Mouse (Mus musculus): ENCODE measurements at regions not wholly inside any gene's neighbourhood (a gene's known extent, or its start where the extent isn't known, plus 50 kb on each side); places are given as distances from the start of the nearest gene placed in this dataset.
A peak's percentile ranks its signal among the peaks of the same experiment; 100 is the strongest.

DNA sequence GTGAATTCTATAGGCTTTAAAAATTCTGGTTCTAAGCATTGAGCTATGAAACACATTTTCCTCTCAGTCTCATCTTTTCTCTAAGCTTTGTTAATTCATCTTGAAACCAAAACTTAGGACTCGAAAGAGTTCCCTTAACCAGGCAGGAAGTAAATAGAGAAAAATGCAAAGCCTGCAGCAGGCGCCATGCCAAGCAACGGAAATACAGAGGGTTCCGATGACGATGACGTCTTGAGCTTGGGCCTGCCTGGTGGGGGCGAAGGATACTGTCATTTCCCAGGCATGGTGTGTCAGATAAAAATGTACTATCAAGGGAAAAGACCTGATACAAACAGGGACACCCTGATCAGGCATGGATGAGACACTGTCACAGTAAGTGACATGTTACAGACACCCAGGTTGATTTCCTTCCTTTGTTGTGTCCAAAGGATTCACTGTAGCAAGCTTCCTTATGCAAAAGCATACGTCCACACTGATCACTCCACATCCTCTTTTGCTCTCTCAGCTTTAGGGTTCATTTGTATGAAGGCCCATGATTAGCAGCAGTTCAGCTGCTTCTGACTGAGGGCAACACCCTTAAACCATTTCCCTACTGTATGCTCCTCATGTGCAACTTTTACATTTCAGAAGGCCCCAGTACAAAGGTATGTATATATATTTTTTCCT, 135.0 kb downstream of the Cemip2 start:
- DNase-seq: peak; percentile 20

DNA sequence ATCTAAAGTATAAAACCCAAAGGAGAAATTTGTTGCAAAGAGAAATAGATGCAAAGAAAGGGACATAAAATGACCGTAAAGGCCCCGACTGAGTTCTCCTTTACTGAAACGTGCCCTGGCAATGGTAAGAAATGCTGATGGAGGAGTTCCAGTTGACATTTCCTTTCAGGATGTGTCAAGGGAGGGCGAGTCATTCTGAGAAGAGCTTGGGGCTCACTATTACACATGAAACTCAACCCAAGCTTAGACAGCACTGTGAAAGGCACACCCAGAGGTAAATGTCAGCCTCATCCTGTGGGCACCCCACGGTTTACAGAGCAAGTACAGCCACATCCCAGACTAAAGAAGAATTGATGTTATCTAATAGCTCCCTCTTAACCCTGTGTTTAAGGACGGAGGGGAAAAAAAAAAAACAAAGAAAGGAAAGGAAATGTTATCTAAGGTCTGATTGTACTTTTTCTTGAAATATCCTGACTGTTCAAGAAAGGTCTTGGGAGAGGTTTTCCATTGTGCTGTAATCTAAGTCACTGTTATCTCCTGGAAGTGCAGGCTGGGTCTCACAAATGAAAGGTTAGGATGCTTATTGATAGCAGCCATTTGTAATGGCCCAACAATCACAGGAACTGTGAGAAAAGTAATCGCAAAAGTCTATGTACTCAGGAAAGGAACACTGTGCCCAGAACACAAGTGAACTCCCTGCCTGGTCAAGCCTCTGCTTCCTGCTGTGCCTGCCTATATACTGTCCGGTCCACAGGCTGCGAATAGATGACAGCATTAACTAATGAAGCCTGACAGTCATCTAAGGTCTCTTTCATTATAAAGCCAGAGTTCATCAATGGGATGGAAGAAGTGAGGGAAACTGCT, 135.8 kb downstream of the Cemip2 start:
- no peak for DNase-seq

GRCm38 (mm10) chr19:21914658-21915057, 136.5 kb downstream of the Cemip2 start:
- DNase-seq: no peak

DNA sequence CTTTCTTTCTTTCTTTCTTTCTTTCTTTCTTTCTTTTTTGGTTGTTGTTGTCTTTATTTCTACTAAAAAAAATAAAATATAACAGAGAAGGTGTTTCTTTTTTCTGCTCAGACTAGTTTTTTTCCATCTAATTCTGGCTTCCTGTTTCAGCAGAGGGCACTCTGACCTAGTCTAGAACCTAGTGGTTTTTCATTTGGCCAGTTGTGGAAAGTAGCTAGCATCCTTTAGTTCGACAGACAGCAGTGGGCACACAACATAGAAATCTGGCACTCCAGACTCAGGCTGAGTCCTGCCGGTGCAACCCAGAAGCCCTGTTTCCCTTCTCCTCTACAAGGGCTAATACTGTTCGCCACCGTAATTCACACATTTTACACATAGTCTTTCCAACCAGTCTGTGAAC, 140.0 kb downstream of the Cemip2 start:
- DNase-seq: no peak

- DNase-seq: no peak
These were observed 140.9 kb downstream of the Cemip2 start for GRCm38 (mm10) chr19:21919074-21919473.

GRCm38 (mm10) chr19:21940114-21940513, 162.0 kb downstream of the Cemip2 start:
- no peak for DNase-seq

GRCm38 (mm10) chr19:21941720-21942119, 163.6 kb downstream of the Cemip2 start:
- DNase-seq: no peak

DNA sequence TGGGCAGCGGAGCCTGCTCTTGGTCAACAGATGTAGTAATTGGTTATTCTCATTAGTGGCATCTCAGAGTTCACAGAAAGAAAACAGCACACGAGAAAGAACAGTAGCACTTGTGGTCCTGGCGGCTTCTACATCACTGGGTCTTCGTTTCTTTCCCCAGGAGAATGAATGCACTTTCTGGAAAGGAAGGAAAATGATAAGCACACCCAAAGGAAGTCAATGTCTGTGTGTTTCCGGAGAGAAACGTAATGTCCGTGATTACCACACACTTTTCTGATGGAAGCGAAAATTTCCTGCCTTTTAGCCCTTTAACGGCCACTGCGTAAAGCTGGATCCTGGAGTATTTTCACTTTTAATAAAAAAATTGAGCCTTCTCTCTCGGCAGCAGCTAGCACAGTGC, 164.1 kb downstream of the Cemip2 start:
- DNase-seq: no peak

DNA sequence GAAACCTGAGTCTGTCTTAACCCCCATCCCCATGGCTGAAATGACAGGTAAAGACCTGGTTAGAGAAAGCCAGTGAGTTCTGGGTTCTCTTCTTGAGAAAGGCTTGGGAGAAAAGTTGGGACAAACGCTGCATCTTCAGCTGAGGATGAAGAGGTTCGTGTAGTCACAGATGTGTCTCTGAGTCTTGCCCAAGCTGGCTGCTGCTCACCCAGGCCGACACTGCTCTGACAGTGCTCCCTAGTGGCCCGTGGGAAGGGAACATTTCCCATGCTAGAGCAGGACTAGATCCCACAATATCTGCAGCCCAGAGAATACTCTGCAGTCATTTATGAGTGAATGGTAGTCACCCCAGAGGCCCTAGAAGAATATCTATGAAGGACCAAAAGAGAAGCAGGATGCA, 165.3 kb downstream of the Cemip2 start:
- peak; percentile 20 for DNase-seq

GRCm38 (mm10) chr19:21946262-21946922, 168.2 kb downstream of the Cemip2 start:
- no peak for DNase-seq

- DNase-seq: no peak
These were observed 169.9 kb downstream of the Cemip2 start for GRCm38 (mm10) chr19:21948030-21948429.

- DNase-seq: no peak
These were observed 176.2 kb upstream of the Trpm3 start for GRCm38 (mm10) chr19:21962635-21963034.

- no peak for DNase-seq
These were observed 149.0 kb upstream of the Trpm3 start for GRCm38 (mm10) chr19:21989857-21990256.

DNA sequence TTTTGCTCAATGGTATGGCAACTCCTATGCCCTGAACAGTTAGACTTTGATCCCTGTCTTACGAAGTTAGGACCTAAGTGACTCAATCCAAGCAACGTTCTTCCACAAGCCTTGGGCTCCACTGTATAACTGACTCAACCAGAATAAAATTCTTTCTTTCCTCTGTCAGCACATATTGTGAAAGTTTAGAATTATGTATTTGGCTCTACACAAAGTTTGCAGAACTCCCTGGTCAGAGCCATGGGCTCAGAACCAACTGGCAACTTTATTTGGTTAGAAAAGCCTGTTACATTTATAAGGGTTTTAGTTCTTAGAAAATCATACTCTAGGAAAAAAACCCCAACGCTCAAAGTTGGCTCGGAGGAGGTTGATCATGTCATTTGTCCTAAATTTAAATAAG, 147.9 kb upstream of the Trpm3 start:
- no peak for DNase-seq

GRCm38 (mm10) chr19:21991413-21991812, 147.4 kb upstream of the Trpm3 start:
- DNase-seq: no peak

DNA sequence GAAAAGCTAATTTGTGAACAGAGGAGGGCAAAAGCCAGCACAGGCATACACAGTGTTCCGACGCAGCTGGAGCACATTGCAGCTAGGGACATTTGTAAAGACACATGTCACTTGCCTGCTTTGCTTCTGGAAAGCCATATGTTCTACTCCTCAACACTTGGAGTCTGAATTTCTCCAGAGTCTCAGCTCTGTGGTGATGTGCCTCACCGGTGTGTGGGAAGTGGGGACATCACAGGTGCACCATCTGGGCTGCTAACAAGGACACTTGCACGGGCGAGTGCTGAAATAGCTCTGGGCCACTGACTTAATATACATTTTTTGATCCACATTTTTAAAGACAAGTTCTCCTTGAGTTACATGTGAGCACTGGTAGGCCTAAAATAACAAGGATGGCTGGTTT, 139.2 kb upstream of the Trpm3 start:
- no peak for DNase-seq

- DNase-seq: no peak
These were observed 130.6 kb upstream of the Trpm3 start for GRCm38 (mm10) chr19:22008053-22008935.

DNA sequence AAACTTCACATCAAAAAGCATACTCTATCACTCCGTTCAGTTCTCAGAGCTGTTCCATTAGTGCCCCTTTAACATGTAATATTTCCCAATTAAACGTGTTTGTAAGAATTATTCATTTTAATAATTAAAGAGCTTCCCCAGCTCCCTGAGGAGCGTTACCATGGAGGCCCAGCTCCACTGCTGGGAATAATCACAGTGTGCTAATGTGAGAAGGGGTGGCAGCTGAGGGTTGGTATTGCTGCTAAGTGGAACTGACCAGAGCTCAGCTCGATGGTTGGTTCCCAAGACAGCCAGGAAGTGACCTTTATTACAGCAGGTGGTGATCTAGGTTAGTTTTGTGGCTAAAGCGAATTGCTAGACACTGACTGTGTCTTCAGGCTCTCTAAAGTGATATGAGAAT, 128.6 kb upstream of the Trpm3 start:
- DNase-seq: no peak

GRCm38 (mm10) chr19:22015854-22016610, 122.8 kb upstream of the Trpm3 start:
- DNase-seq: no peak

GRCm38 (mm10) chr19:22017425-22017824, 121.4 kb upstream of the Trpm3 start:
- no peak for DNase-seq

GRCm38 (mm10) chr19:22027577-22027976, 111.3 kb upstream of the Trpm3 start:
- no peak for DNase-seq

DNA sequence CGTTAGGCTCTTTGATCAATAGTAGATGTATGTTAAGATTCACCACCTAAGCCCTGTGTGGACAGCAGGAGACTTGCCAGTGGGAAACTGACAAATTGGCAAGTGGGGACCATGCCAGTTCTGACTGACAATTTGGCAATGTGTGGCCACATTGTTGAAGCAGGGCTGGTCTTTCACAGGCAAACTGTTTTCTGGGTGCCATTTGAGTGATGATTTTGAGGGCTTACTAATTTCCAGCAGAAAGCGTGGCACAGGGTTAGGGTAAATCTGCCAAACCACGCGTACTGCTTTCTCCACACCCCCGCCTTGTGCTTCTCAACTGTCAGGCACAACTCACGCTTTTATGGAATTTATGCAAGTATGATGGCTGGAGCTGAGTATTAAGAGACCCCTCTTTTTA, 91.2 kb upstream of the Trpm3 start:
- no peak for DNase-seq
